Mouse (Mus musculus): Measurements from ENCODE around the gene Olfr183. TPM values are rescaled to one million over a fixed set of nuclear protein-coding genes. Genes with fewer than 3 reads are reported as not detected.

Gene Olfr183
- total and polyA plus RNA-seq, 3 experiments, result not detected

DNA sequence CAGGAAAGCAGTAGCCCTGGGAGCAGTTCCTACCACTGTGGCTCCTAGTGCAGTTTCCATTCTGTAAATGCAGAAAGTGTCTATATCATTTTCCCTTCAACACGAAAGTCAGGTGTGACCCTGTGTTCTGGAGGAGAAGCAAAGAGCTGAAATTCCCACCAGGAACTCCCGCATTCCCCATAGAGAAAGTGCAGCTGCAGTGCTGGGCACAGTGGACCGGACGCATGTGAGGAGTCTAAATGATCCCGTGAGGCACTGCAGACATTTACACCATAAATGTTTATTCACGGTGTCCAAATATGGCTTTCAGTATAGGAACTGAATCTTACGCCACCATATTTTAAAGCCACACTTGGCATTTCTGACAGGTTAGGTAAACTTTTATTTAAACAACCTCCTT, 44.6 kb downstream of the Olfr183 start, which contains the start of gene Olfr187:
Gene Olfr187, minus strand, starts transcription at position 58 of the 400 bp plus-strand sequence.
- H3K27me3 ChIP-seq (replicated peaks), result no peaks in the 10 kb centered on the region
- no peak within 1 kb of the TSS for H3K27ac ChIP-seq (ENCODE audit: insufficient read depth, low read depth)
- H3K4me1 ChIP-seq (ENCODE audit: control insufficient read depth in 1 of 2, insufficient read depth in 2 of 2), result no peaks in the 10 kb centered on the region
- H3K36me3 ChIP-seq (replicated peaks in 1 of 2; ENCODE audit: control insufficient read depth in 1 of 2, insufficient read depth in 1 of 2, low read length in 1 of 2), result no peaks in the 10 kb centered on the region
- no peak for DNase-seq (ENCODE audit: extremely low read depth)
- no peak within 1 kb of the TSS; the same call in 1 of the 2 replicates for H3K4me2 ChIP-seq (ENCODE audit: insufficient read depth, low read depth, poor library complexity, severe bottlenecking)
- dilution Hi-C loops (cut with MboI; ENCODE audit: extremely low pct_ligation_motif_present, extremely low pct_unique_long_range_greater_than_20kb, low sequenced_read_pairs), result no loop called here
- no peak for TF ChIP-seq CHD2 (IDR thresholded peaks at IDR 0.05; ENCODE audit: low read length)
- TF ChIP-seq MEF2A (IDR thresholded peaks at IDR 0.05; ENCODE audit: borderline replicate concordance, low read depth, low read length), result no peak
- TF ChIP-seq USF1 (IDR thresholded peaks at IDR 0.05; ENCODE audit: low read depth, low read length), result no peak
- TF ChIP-seq HCFC1 (IDR thresholded peaks at IDR 0.05; ENCODE audit: low read depth, low read length), result no peak
- TF ChIP-seq ELF1 (IDR thresholded peaks at IDR 0.05; ENCODE audit: low read depth, low read length), result no peak
- TF ChIP-seq POLR2AphosphoS2 (IDR thresholded peaks at IDR 0.05; ENCODE audit: low read depth, low read length), result no peak
- H3K9ac ChIP-seq (ENCODE audit: insufficient read depth, low read depth), result no peak within 1 kb of the TSS
- in situ Hi-C loops (cut with MboI; ENCODE audit: low pct_ligation_motif_present, low pct_unique_long_range_greater_than_20kb, low sequenced_read_pairs), result no loop called here
- no peaks in the 10 kb centered on the region for H3K79me2 ChIP-seq (replicated peaks; ENCODE audit: control insufficient read depth, extremely low read depth, insufficient read depth, poor library complexity, severe bottlenecking)
- H3K9me3 ChIP-seq (replicated peaks; ENCODE audit: low read length), result no peaks in the 10 kb centered on the region
- no peak within 1 kb of the TSS for H3K4me3 ChIP-seq (replicated peaks in 1 of 3; ENCODE audit: low read depth in 2 of 3, low read length in 2 of 3, poor library complexity in 1 of 3)

DNA sequence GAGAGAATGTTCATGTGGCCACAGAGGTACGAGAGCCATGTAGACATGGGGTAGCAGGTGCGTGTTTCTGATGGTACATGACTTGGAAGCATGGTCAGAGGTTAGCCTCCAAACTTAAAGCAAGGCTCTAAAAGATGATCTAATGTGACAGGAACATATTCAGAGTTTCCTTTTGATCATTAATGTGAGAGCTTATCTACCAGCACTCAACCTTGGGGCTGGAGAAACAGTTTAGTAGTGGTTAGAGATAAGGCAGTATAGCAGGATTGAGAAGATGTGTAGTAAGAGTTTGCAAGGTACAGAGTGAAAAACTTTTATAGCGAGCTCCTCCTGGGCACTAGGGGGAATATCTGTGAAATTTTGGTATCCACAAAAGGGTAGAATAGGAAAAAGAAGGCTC, 50.7 kb downstream of the Olfr183 start:
- Histone ChIP-seq H3K9ac (ENCODE audit: insufficient read depth, low read depth) (no peak overlapping the region), H3K79me2 (replicated peaks; ENCODE audit: control insufficient read depth, extremely low read depth, insufficient read depth, poor library complexity, severe bottlenecking) (no peaks in the 10 kb centered on the region), H3K4me1 (ENCODE audit: control insufficient read depth in 1 of 2, insufficient read depth in 2 of 2) (no peaks in the 10 kb centered on the region), H3K27me3 (replicated peaks) (no peaks in the 10 kb centered on the region), H3K4me3 (replicated peaks in 1 of 3; ENCODE audit: low read depth in 2 of 3, low read length in 2 of 3, poor library complexity in 1 of 3) (no peak overlapping the region), H3K9me3 (replicated peaks; ENCODE audit: low read length) (no peaks in the 10 kb centered on the region), H3K27ac (ENCODE audit: insufficient read depth, low read depth) (no peak overlapping the region), H3K4me2 (ENCODE audit: insufficient read depth, low read depth, poor library complexity, severe bottlenecking) (no peak overlapping the region), H3K36me3 (replicated peaks in 1 of 2; ENCODE audit: control insufficient read depth in 1 of 2, insufficient read depth in 1 of 2, low read length in 1 of 2) (no peaks in the 10 kb centered on the region)
- no peak for TF ChIP-seq ETS1 (conservative IDR thresholded peaks at IDR 0.05; ENCODE audit: low read depth, low read length)
- no peak for TF ChIP-seq MAFK (IDR thresholded peaks at IDR 0.05; ENCODE audit: insufficient replicate concordance, low read length)
- in situ Hi-C loops (cut with MboI; ENCODE audit: low pct_ligation_motif_present, low pct_unique_long_range_greater_than_20kb, low sequenced_read_pairs) (no loop called here), dilution Hi-C loops (cut with MboI; ENCODE audit: extremely low pct_ligation_motif_present, extremely low pct_unique_long_range_greater_than_20kb, low sequenced_read_pairs) (no loop called here)
- no peak for DNase-seq (ENCODE audit: extremely low read depth)

DNA sequence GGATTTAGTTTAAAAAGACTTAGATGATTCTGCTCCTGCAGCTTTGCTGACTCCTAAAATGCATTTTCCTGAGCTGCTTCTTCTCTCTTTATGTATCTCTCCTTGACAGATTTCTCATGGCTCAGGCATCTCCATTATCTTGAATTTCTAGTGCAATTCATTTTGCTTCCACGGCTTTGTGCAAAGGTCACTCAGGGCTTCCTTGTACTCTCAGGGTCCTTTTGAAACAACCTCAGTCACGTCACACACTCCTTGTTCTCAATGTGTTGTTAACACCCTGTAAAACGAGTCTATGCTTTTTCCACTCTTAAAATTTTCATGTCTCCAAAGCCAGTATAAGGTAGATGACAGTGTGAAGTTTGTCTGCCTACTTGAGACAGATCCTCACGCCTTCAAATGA, 52.4 kb downstream of the Olfr183 start:
- dilution Hi-C loops (cut with MboI; ENCODE audit: extremely low pct_ligation_motif_present, extremely low pct_unique_long_range_greater_than_20kb, low sequenced_read_pairs), result no loop called here
- TF ChIP-seq MAZ (IDR thresholded peaks at IDR 0.05; ENCODE audit: low read depth, low read length) (no peak), ZC3H11A (IDR thresholded peaks at IDR 0.05; ENCODE audit: low read depth, low read length) (no peak), MAX (IDR thresholded peaks at IDR 0.05; ENCODE audit: low read length) (no peak), USF1 (IDR thresholded peaks at IDR 0.05; ENCODE audit: low read depth, low read length) (no peak), GABPA (IDR thresholded peaks at IDR 0.05; ENCODE audit: insufficient replicate concordance, low read depth, low read length) (no peak), RCOR1 (conservative IDR thresholded peaks at IDR 0.05; ENCODE audit: low read depth, low read length) (no peak), POLR2A (IDR thresholded peaks at IDR 0.05; ENCODE audit: low read depth, low read length) (no peak), E2F4 (IDR thresholded peaks at IDR 0.05; ENCODE audit: insufficient replicate concordance, low read depth, low read length) (no peak), MEF2A (IDR thresholded peaks at IDR 0.05; ENCODE audit: borderline replicate concordance, low read depth, low read length) (no peak), ZMIZ1 (IDR thresholded peaks at IDR 0.05; ENCODE audit: low read depth, low read length) (no peak)
- H3K4me2 ChIP-seq (ENCODE audit: insufficient read depth, low read depth, poor library complexity, severe bottlenecking), result no peak overlapping the region

More for the DNA sequence above, 52.4 kb downstream of the Olfr183 start:
- H3K9me3 ChIP-seq (replicated peaks; ENCODE audit: low read length), result no peaks in the 10 kb centered on the region
- no peak overlapping the region for H3K9ac ChIP-seq (ENCODE audit: insufficient read depth, low read depth)
- in situ Hi-C loops (cut with MboI; ENCODE audit: low pct_ligation_motif_present, low pct_unique_long_range_greater_than_20kb, low sequenced_read_pairs), result no loop called here
- H3K4me1 ChIP-seq (ENCODE audit: control insufficient read depth in 1 of 2, insufficient read depth in 2 of 2), result no peaks in the 10 kb centered on the region
- H3K27ac ChIP-seq (ENCODE audit: insufficient read depth, low read depth), result no peak overlapping the region
- no peaks in the 10 kb centered on the region for H3K79me2 ChIP-seq (replicated peaks; ENCODE audit: control insufficient read depth, extremely low read depth, insufficient read depth, poor library complexity, severe bottlenecking)
- no peak for DNase-seq (ENCODE audit: extremely low read depth)
- H3K4me3 ChIP-seq (replicated peaks in 1 of 3; ENCODE audit: low read depth in 2 of 3, low read length in 2 of 3, poor library complexity in 1 of 3), result no peak overlapping the region
- H3K36me3 ChIP-seq (replicated peaks in 1 of 2; ENCODE audit: control insufficient read depth in 1 of 2, insufficient read depth in 1 of 2, low read length in 1 of 2), result no peaks in the 10 kb centered on the region
- H3K27me3 ChIP-seq (replicated peaks), result no peaks in the 10 kb centered on the region

Measured in CH12.LX (cell line).